Mouse (Mus musculus) gastrocnemius, postnatal 4 days (tissue): ENCODE data around the gene Neurod2. TPM values are rescaled to one million over a fixed set of nuclear protein-coding genes. Genes with fewer than 3 reads are reported as not detected.

ENCODE experiments used
- total RNA-seq, 2 experiments: library from RNA; stranded (reverse); gene quantifications; 2 replicates each; pipeline ENCODE4 v1.2.3; 2021

Neurod2 gene
- total RNA-seq, 2 experiments from 2014 or later, result not detected

Other genes starting within 250 kb of the Neurod2 start
- gene Fbxl20, start 179.2 kb downstream of the Neurod2 start, total RNA-seq, result 10 to 100 TPM; 16.9 to 18.2 TPM
- gene Med1, start 136.4 kb downstream of the Neurod2 start, total RNA-seq, result 10 to 100 TPM; 28.5 to 34.8 TPM
- 10 to 100 TPM; 28.5 to 31.0 TPM for gene Cdk12, start 126.6 kb downstream of the Neurod2 start, total RNA-seq
- under 1 TPM; 0.52 to 0.70 TPM for gene Ppp1r1b, start 18.8 kb upstream of the Neurod2 start, total RNA-seq
- gene Stard3, start 28.7 kb upstream of the Neurod2 start, total RNA-seq, result 10 to 100 TPM; 14.1 to 16.9 TPM
- gene Tcap, start 54.2 kb upstream of the Neurod2 start, total RNA-seq, result 100 to 1,000 TPM; 447 to 769 TPM
- gene Pnmt, start 56.8 kb upstream of the Neurod2 start, total RNA-seq, result under 1 TPM in 1 of 2 experiments, not detected in 1; 0.71 TPM
- 1 to 10 TPM; 4.6 to 5.6 TPM for gene Pgap3, start 70.8 kb upstream of the Neurod2 start, total RNA-seq
- 10 to 100 TPM; 19.6 to 23.5 TPM for gene Erbb2, start 82.8 kb upstream of the Neurod2 start, total RNA-seq
- gene Mien1, start 109.3 kb upstream of the Neurod2 start, total RNA-seq, result 10 to 100 TPM; 28.0 to 29.0 TPM
- under 1 TPM in 1 of 2 experiments, not detected in 1; 0.16 TPM for gene Grb7, start 116.7 kb upstream of the Neurod2 start, total RNA-seq
- gene Ikzf3, start 216.4 kb upstream of the Neurod2 start, total RNA-seq, result under 1 TPM; 0.54 to 0.74 TPM
- gene Zpbp2, start 221.4 kb upstream of the Neurod2 start, total RNA-seq, result not detected